Mouse (Mus musculus): ENCODE results near the gene Krtap5-4.
"Not testable (repeated sequence)": the region's sequence is repeated elsewhere in the genome, so short reads cannot be mapped to it uniquely, and the experiment has no call there.

Krtap5-4 gene

DNA sequence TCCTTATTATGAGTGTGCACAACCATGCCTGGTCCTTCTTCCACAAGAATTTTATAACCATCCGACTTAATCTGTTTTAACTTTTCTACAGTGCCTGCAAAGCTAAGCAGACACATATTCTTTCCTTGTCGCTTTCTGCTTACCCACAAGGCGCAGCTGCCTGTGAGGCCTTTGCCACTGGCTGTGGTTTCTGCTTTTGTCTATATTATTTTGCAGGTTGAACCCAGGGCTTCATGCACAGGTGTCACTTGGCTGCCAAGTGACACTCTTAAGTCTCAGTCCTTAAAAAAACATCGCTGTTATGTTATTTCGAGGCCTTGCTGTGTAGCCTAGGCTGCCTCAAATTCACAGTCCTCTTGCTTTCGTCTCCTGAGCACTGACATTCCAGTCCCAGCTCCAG lies 19.3 kb downstream of the Krtap5-4 start:
- no peak for DNase-seq

DNA sequence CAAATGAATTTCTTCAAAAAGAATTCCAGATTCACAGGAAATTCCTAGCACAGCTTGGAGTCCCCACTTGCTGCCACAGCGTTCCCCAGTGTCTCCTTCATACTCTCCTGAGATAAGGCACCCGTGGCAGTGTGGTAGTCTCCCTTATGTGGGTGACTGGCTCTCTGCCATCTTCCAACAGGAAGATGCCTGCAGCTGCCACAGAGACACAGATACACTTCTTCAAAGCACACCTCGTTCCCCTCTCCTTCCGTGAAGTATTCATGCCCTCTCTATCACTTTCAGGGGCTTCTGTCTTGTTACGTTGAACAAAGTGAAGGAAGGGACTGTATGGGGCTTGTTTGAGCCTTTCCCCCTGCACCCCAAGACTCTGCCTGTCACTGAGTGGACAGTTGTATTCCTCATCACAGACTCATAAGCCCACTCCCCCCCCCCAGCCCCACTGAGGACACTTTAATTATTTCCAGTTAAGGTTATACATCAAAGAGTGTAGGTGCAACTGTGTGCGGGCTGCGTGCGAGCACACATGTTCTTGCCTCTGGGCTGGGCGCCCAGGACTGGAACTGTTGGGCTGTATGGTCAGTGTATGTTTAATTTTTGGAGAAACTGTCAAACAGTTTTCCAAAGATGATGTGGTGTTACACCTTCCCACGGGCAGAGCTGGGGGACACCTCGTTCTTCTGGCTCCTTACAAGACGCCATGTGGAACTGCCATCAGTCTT lies 20.2 kb downstream of the Krtap5-4 start:
- no peak for DNase-seq

DNA sequence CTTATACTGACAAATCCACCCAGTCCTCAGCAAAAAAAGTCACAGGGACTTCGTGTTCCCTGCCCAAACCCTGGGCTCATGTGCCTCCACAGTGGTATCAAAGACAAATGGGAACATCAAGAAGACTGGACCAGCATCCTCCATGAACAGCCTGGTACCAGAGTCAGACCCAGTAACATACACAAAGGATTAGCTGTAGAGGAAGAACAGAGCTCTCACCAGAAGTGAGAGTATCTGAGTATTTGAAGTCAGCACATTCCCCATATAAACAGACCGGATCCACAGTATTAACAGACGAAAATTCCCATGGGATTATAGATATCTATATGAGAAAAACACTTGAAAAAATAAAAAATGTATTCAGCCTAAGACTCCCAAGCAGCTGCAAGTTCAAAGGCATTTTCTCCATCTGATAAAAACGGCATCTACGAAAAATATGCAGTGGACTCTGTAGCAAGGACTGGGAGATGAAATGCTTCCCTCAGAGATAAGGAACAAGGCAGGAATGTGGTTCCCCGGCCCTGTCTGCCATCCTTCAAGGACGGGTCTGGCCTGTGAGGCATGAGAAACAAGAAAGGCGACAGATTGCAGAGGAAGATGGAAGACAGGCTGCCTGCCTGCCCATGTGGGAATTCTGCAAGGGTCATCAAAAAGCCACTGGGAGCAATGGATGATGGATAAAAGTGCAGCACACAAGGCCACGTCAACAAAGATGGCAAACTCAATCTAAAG lies 23.5 kb downstream of the Krtap5-4 start:
- DNase-seq = no peak

DNA sequence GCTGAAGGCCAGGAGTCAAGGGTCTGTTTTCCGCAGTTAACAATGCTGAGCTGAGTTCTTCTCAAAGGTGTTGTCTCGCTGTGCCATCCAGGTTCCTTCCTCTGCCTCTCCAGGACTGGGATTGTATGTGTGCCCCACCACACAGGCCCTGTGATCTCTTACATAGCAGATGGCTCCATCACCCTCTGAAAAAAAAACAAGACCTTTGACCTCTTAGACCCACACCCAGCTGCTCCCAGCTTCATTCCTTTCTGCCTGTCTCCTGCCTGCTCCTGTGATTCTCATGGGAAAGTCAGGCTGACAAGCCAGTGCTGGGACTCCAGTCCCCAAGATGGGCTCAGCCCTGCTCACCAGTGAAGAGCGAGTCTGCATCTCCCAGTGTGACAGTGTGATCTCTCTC lies 25.2 kb downstream of the Krtap5-4 start:
- DNase-seq = no peak

DNA sequence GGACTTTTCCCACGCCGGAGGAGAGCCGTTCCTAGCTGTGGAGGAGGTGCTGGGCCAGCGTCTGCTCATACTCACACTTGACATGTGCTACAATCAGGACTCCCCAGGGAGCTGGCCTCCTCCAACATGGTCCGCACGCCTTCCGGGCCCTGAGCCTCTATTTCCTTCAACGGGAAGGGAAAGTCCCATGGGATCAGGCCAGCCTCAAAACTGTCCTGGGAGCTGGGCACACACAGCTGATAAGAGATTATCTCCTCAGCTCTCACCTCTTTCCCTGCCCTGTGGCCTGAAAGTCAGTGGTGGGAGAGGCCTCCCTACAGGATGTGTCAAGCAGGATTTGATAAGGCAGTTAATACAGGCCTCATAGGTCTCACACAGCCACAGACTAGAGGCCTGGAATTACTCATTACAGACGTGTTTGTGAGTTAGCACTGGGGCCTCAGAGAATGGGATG lies 26.9 kb downstream of the Krtap5-4 start:
- DNase-seq = peak; percentile 80 to 85

DNA sequence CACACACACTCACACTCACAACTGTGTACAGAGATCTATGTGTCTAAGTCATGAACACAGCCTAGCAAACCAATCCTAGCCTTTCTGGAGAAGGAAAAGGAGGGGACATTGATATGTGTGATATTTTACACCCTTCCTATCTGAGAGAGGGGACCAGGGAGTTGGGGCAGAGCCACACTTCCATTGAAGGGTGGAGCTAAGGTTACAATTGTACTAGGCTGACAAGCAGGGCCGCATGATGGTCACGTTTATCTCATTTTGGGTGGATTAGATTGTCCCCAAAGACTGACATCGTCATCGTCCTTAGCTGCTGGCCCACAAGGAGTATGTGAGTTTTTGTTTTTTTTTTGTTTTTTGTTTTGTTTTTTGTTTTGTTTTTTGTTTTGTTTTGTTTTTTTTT lies 27.9 kb downstream of the Krtap5-4 start:
- DNase-seq = no peak

DNA sequence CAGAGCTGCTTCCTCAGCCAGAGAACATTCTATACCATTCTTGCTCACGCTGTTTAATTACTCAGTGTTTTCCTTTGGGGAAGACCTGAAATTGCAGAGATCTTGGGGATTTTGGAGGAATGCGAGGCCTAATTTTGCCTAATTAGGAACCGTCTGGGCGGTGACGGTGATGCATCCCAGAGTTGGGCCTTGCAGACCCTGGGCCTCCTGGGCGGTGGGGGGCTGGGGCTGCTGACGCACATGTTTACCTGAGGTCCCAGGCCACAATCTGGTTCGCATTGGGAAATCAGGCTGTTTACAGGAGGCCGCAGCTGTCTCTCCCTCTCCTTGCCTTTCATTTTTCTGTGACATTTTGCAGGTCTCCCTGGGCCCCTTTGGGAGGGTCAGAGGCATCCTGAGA lies 29.4 kb downstream of the Krtap5-4 start:
- not testable (repeated sequence) for DNase-seq

DNA sequence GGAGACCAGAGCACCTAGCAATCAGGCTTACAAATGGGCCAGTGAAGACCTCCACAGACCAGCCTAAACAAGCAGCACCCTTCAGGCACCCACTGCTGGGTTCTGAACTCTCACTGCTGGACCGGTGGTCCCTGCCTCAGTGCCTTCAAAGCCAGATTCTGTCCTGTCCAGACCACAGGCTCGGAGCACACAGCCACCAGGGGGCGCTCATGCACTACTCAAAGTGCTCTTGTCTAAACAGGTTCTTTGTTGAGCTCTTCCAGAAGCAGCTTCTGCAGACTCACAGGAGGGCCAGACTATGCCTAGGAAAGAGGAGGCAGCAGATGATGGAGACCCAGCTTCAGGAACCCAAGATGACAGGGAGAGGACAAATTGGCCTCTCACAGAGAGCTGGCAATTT lies 30.9 kb downstream of the Krtap5-4 start:
- peak; percentile 77 to 95 for DNase-seq

DNA sequence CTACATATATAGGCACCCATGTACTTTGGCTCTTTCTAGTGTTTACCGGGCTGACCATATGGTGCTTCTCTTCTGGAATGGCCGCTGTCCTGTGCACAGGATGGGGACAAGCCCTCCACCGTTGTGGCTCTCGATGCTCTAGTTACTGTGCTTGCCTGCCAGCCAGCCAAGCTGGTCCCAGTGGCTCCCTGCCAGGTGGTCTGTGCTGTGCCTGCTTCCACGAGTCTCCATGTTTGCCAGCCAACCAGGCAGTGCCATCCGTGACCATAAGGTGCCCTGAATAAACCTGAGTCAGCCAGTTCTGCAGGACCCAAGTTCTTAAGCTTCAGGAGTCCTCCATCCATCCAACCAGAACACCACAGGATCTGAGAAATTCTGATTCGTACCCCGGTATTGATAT lies 31.8 kb downstream of the Krtap5-4 start:
- no peak for DNase-seq

DNA sequence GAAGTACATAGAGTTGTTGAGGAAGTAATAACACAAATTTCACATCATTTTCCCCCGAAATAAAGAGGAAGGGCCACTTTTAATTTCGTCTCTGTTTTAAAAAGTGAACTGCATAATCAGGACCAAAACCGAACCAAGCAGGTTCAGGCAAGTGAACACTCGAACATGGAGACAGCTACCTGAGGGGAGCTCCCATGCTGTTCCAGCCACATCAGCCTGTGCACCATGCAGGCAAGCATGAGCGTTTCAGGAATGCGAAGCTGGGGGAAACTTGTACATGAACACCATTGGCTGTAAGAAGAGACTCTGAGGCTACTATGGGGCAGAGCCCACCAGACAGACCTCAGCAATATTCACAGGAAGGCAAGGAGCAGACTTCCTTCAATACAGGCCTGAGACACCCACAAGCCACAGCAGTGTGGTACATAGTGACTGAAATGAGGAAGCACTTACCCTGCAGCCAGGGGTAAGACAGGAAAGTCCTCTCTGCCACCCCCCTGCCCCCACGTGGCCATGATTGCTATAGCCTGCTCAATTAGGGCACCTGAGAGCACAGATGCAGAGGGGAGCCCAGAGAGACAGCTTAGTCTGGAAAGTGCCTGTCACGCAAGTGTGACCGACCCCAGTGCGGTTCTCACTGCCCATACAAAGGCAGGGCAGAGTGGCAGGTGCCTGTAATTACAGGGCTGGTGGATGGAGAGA lies 37.1 kb downstream of the Krtap5-4 start:
- no peak for DNase-seq

DNA sequence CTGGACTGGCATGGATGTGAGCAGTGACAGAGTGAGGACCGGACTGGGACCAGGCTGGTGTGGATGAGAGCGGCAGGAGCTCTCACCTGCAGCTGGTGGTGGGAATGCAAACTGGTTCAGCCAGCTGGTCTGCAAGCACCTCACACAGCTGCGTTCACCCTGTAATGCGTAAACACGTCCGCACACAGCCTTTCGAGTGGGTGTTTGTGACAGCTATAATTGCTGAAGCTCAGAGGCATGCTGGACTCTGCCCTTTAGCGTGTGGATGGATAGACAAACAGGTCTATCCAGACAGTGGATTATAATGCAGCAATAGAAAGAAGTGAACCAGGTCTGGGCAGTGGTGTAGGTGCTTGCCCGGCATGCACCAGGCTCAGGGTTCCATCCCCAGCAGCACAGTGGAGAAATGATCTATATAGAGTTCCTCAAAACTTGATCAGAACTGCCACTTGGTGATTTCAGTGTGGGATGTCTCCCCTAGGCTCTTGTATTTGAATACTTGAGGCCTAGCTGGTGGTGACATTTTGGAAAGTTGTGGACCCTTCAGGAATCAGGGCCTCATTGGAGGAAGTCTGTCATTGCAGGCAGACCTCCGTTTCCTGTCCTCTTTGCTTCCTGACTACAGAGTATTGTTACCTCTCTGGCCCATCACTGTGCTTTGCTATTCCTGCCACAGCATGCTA lies 38.4 kb downstream of the Krtap5-4 start:
- DNase-seq = no peak

DNA sequence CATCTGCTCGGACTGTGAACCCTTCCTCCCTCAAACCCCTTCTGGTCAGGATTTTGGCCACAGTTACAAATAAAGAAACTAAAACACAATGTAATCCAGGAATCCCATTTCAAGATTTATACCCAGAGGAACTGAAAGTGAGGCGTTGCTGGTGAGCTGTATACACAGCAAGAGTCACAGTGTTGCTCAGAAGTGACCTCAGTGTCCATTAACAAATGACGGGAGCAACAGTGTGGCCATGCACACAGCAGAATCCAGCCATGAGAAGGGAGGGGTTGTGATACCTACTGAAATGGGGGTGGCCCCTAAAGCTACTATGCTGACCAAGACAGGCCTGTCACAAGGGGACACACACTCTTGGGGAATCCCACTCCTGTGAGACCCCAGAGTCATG lies 38.9 kb downstream of the Krtap5-4 start:
- DNase-seq = no peak

DNA sequence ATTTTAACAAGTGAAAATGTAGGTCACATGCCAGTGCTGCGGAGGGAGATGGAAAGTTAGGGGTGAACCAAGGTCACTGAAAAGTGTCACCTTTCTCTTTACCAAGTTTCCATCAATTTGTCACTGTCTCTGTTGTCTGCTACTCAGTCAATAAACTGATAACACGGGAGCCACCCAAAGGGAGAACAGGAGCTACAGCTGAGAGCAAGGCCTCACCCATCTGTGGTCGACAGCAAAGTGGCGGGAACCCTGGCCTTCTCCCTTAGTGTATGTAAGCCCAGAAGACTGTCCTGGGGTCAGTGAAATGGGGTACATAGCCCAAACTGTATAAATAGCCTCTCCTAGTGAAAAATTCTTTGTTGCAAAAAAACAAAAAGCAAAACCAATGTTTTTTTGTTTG lies 44.2 kb downstream of the Krtap5-4 start:
- DNase-seq = no peak

DNA sequence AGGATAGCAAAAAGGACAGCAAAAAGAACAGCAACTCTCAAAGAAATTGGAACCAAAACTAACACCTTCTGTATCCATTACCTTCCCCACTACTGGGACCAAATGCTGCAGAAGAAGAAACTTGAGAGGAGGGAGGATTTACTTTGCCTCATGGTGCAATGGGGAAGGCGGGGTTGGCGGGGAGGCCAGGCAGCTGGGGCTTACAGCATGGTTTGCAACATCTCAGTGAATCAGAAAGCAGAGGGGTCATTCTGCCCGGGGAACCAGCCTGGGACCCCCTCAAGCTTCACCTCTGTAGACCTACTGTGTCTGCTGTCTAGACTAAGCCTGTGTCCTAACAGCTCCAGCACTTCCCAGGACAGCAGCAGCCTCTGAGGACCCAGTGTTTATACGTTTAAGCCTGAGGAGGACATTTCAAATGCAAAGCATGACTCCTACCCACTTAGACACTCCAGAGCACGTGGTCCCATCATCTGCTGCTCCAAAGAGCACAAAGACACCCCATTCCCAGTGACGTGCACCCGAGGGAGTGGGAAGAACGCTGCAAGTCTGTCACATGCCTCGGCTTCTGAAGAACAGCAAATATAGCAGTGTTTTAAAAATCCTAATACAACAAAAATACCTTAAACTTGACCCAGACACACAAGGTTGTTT lies 46.1 kb downstream of the Krtap5-4 start:
- DNase-seq = no peak

DNA sequence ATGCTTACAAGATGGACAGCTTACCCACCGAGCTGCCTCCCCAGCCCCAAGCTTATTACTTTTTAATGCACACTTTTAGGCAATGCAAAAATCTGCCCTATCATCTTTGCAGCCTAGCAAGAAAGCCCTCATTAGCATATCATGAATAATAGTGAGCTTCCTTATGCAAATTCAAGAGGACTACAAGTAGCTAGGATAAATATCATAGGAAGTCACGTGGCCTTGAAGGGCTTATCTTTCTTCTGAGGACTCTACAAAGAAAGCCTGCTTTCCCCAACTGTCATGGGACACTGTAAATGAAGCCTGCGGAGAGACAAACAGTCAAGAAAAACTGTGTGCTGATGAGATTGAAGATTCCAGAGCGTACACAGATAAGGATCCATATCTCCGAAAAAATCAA lies 48.2 kb downstream of the Krtap5-4 start:
- no peak for DNase-seq

DNA sequence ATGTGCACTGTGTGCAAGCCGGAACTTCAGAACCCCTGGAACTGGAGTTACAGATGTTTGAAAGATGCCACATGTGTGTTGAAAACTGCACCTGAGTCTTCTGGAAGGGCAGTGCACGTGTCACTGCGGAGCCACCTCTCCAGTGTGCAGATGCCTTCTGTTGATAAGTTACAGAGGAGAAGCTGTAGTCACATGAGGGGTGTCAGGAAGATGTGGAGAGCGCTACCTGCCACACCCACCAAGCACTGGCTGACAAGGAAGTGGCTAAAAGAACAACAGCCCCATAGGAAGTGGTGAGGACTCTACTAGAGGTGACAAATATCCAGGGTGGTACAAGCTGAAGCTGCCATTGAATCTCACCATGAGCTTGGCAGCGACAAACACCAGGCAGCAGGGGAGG lies 50.5 kb downstream of the Krtap5-4 start:
- no peak for DNase-seq
